Mouse (Mus musculus) T-helper 2 cell (primary cell): ENCODE measurements at regions not wholly inside any gene's neighbourhood (a gene's known extent, or its start where the extent isn't known, plus 50 kb on each side); places are given as distances from the start of the nearest gene placed in this dataset.

Experiments used
- in situ Hi-C: fragments of 300-600 bp; cut with MboI, MseI; formaldehyde crosslinking; loops from one replicate; pipeline ENCODE4 v1.15.1; 2025; ENCODE audit warnings: high pct_unique_total_duplicates

DNA sequence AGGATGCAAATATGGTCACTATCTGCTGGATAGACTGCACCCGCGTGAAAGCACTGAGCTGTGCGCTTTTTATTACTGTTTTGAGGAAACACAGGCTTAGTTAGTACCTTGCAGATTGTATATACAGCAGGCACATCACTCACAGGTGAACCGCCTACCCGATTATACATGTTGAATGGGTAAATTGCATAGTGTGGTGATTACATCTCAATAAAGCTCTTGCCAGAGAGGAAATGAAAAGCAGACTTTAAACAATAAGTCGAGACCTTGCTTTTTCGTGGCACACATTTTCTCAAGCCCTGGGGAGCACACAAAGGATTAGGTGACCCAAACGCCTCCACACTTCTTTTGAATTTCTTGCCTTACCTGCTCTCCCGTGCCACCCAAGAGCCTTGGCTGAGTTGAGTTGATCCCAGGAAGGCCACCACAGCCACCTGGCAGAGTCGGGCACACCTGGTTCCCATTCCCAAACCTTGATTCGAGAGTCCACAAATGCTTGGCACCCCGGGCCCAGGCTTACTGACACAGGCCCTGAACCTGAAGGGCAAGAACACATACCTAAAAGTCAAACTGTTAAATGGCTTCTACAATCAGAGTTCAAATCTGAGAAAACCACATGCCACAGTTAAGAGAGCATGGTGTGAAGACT lies 175.4 kb upstream of the Dapk1 start:
- in situ Hi-C loops, result no loop called here

- in situ Hi-C loops, result no loop called here
Measured at GRCm38 (mm10) chr13:60427077-60427476, 174.7 kb upstream of the Dapk1 start.

DNA sequence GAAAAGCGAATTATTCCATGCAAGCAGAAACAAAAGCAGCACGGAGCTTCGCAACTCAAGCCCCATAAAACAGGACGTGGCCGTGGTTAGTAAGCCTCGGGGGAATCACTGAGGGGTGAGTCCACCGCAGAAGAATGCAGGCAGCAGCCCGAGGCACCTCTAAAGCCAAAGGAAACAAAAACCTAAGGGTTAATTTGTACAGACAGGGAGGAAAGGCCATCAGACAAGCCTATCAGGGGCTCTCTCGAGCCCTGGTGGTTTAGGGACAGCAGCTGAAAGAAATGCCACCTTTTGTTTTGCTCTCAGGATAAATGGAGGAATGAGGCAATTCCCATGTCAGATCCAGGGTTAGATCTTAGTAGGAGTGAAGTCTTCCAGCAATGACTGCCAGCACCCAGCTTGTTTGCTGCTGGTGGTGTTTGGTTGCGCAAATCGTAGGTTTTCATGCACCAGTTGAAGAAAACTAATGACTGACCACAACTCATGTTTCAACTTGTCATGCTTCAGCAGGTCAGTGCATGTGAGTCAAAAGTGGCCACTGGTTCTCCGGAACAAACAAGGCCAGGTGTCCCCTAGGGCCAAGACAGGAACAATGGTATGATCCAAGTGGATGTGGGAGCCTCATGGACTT lies 173.9 kb upstream of the Dapk1 start:
- in situ Hi-C loops, result no loop called here

GRCm38 (mm10) chr13:60429148-60429547 lies 172.6 kb upstream of the Dapk1 start:
- in situ Hi-C loops, result no loop called here

- in situ Hi-C loops, result no loop called here
Measured at GRCm38 (mm10) chr13:60431412-60431811, 170.3 kb upstream of the Dapk1 start.

- in situ Hi-C loops, result no loop called here
Measured at GRCm38 (mm10) chr13:60434221-60435210, 167.2 kb upstream of the Dapk1 start.

- in situ Hi-C loops, result no loop called here
Measured at GRCm38 (mm10) chr13:60435333-60435732, 166.4 kb upstream of the Dapk1 start.

GRCm38 (mm10) chr13:60438177-60438576 lies 163.6 kb upstream of the Dapk1 start:
- in situ Hi-C loops, result no loop called here

DNA sequence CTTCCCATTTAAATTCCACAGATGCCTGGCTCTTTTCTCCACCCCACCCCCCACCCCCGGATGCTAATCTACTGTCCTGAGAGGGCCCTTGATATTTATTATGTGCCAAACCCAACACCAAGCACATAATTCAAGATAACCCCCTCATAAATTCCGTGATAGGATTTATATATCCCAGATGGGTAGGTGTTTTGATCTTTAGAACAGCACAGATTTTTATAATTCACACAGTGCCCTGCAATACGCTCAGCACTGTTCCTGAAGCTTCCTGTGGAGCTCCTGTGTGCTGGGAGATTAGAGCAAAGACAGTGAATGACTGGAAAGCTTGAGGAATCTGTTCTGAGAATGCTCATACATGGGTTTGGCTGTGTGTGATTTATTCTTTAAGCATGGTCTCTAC lies 161.2 kb upstream of the Dapk1 start:
- in situ Hi-C loops, result no loop called here

- in situ Hi-C loops, result no loop called here
Measured at GRCm38 (mm10) chr13:60445164-60445563, 156.6 kb upstream of the Dapk1 start.

DNA sequence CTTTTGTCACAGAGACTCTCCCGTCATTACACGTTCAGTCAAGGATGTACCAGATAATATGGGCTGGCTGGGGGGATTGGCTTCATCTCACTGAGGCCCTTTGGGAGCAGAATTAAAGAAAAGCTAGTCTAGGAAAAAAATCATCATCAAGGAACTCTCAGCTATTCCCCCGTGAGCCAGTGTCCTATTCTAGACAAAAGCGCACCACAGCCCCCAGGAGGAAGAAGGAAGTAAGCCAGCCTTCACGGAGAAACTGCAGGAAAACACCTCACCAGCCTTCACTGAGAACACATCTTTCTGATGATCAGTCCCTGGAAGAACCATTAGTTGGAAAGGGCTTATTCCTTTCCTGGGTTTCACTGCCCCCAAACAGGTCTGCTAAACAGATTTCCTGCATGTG lies 154.8 kb upstream of the Dapk1 start:
- in situ Hi-C loops, result no loop called here

GRCm38 (mm10) chr13:60450721-60451506 lies 150.8 kb upstream of the Dapk1 start:
- in situ Hi-C loops, result no loop called here

DNA sequence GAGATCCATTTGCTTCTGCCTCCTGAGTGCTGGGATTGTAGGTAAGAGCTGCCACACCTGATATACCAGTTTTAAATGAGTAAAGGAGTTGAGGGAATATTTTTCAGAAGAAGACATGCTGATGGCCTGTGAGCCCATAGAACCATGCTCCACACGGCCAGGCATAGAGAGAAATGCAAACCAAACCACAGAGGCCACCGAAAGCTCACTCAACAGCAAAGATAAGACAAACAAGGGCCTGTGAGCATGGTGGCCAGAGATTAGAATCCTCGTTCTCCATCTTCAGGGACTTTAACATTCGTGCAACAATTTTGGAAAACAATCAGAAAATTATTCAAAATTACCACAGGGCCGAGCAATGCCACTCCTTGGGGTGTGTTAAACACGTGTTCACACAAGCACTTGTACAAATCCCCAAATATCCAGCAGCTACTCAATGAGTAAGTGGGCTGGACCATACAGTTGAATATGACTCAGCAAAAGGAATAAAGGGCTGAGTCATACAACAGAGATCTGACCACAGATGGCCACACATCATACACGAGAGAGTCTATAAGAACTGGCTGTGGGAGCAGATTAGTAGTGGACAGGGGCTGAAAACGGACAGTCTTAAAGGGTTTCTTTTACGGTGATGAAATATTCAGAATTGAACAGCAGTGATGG lies 147.8 kb upstream of the Dapk1 start:
- in situ Hi-C loops, result no loop called here

- in situ Hi-C loops, result no loop called here
Measured at GRCm38 (mm10) chr13:60455033-60455619, 146.6 kb upstream of the Dapk1 start.

DNA sequence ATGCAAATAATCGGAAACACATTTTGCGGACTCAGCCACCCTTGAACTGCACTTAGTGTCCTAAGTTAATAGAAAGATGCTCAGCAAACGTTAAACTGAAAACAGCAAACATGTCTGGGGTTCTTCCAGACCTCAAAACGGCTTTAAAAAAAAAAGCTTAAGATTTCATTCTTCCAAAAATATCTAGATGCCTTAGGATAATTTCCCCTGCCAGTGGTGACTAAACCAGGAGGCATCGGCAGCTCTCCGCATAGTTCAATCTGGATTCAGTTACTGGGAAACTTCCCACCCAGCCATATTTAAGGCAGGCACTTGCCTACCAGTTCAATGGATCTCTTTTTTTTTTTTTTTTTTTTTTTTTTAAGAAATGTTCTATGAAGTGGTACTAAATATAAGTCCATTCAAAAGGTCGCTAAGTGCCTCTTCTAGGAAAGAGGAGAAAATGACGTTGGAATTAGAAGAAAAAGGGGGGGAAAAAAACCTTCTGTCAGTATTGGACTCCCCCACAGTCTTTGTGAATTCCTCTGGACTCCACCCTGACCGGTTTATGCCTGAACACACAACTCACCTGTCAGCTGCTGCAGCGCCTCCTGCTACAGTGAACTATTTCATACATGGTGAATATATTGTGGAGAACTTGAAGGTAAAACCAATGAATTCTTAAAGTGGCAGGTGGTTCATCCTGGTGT lies 145.7 kb upstream of the Dapk1 start:
- in situ Hi-C loops, result no loop called here

GRCm38 (mm10) chr13:60457277-60457676 lies 144.5 kb upstream of the Dapk1 start:
- in situ Hi-C loops, result no loop called here

- in situ Hi-C loops, result no loop called here
Measured at GRCm38 (mm10) chr13:60459002-60459401, 142.7 kb upstream of the Dapk1 start.

GRCm38 (mm10) chr13:60466553-60467313 lies 135.0 kb upstream of the Dapk1 start:
- in situ Hi-C loops, result no loop called here

DNA sequence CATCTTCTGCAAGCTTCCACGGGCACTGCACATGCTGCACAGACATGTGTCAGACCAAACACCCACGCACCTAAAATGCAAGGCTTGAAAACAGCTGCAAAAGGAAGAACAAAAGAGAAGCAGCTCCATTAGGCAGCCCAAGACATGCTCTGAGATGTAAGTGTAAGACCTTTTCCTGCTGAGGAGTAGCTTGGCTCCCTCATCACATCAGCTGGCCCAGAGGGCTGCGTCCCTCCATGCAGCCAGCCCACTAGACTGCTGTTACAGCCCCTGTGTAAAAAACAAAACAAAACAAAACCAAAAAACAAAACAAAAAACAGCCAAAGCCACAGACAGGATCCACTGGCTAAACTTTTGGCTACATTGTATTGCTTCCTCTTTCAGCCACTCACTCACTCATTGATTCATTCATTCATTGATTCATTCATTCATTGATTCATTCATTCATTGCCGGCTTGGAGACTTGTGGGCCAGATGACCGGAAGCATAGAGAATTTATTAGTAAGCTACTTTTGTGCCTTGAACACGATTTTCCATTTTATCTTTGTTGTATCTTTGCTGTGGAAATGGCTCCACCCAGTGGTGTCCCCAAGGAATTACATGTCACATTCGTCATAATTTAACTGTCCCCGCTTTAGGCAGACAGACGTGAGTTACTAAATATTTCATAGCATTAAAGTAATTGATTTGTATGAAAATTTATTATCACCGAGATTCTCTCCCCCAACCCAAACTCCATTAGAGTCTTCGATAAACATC lies 133.7 kb upstream of the Dapk1 start:
- in situ Hi-C loops, result no loop called here
